Mouse (Mus musculus) kidney, adult 2 months (tissue): ENCODE measurements around the gene Mttp. TPM values are rescaled to one million over a fixed set of nuclear protein-coding genes. Genes with fewer than 3 reads are reported as not detected.
A peak's percentile ranks its signal among the peaks of the same experiment; 100 is the strongest.

ENCODE experiments used
- DNase-seq: peaks from one replicate; pipeline ENCODE4 v3.0.0; 2021
- H3K27ac ChIP-seq: fragments of 200-500 bp; 2 replicates; pipeline ENCODE4 v1.5.1; 2012; ENCODE audit warnings: low read depth, low read length, control low read depth, inconsistent platforms; ENCODE audit not compliant: insufficient read depth
- H3K27me3 ChIP-seq: fragments of 200-500 bp; replicated peaks from 2 replicates; pipeline ENCODE4 v1.6.1; 2012; ENCODE audit warnings: mild to moderate bottlenecking, moderate library complexity, low read length, inconsistent platforms; ENCODE audit not compliant: control insufficient read depth, insufficient read depth
- H3K36me3 ChIP-seq: fragments of 200-500 bp; 2 replicates; pipeline ENCODE4 v1.6.1; 2012; ENCODE audit warnings: mild to moderate bottlenecking, moderate library complexity, low read length, inconsistent platforms; ENCODE audit not compliant: control insufficient read depth, insufficient read depth
- H3K4me1 ChIP-seq: fragments of 200-500 bp; 2 replicates; pipeline ENCODE4 v1.6.1; 2011; ENCODE audit warnings: low read length; ENCODE audit not compliant: control insufficient read depth, insufficient read depth
- H3K4me3 ChIP-seq: fragments of 200-500 bp; 2 replicates; pipeline ENCODE4 v1.5.1; 2011; ENCODE audit warnings: mild to moderate bottlenecking, low read depth, low read length, control low read depth; ENCODE audit not compliant: insufficient read depth
- CTCF ChIP-seq: fragments of 200-500 bp; conservative IDR thresholded peaks from 2 replicates; pipeline ENCODE4 v1.5.1; 2011; ENCODE audit warnings: low read depth, mild to moderate bottlenecking, control low read depth, low read length, moderate library complexity, mixed read lengths; ENCODE audit not compliant: insufficient read depth, insufficient read length
- POLR2A ChIP-seq: fragments of 200-500 bp; IDR thresholded peaks from one replicate; pipeline ENCODE4 v1.6.1; 2011; ENCODE audit warnings: low read depth, low read length, control low read depth
- WGBS: fragments of 180-500 bp; shearing (Covaris S2); methylation state at CpG from one replicate; pipeline ENCODE4 v1.1.7; 2018; 5-methylcytosine and 5-hydroxymethylcytosine counted together
- polyA plus RNA-seq: library from polyadenylated mRNA; depleted of rRNA; stranded (reverse); fragments of >200 nt; gene quantifications from 2 replicates; pipeline ENCODE4 v1.2.3, GENCODE M21; 2012; rRNA removed

The Mttp gene
- 6.0 and 6.9 TPM in 2 replicates for polyA plus RNA-seq

- WGBS = 0% methylated on average over 8 of the region's 8 CpGs
- DNase-seq = peak; percentile 90
- no peaks in the 10 kb centered on the region for H3K36me3 ChIP-seq
- H3K4me1 ChIP-seq = peaks cover 3% of the 10 kb centered on the region; the same call in 1 of the 2 replicates
- TF ChIP-seq POLR2A (no peak), CTCF (0 out of 2 replicates have a peak, but pooled peaks have one; percentile 24)
- no peaks in the 10 kb centered on the region for H3K27me3 ChIP-seq
- H3K4me3 ChIP-seq = peak within 1 kb of the TSS; percentile 83
- peak within 1 kb of the TSS; percentile 95 for H3K27ac ChIP-seq
Observed at GRCm38 (mm10) chr3:138144642-138145171, at the start of gene Mttp. Gene Mttp (minus strand): TSS chr3:138144968.

GRCm38 (mm10) chr3:138193683-138194302, 49.0 kb upstream of the Mttp start, which contains the start of gene 4930579F01Rik:
Gene 4930579F01Rik (minus strand): TSS chr3:138193825.
- TF ChIP-seq CTCF (no peak), POLR2A (no peak)
- Histone ChIP-seq H3K27ac (no peak within 1 kb of the TSS), H3K4me1 (no peaks in the 10 kb centered on the region; the same call in 1 of the 2 replicates), H3K36me3 (no peaks in the 10 kb centered on the region), H3K4me3 (no peak within 1 kb of the TSS), H3K27me3 (no peaks in the 10 kb centered on the region)
- 82% methylated on average over 15 of the region's 15 CpGs for WGBS
- DNase-seq = no peak

- no peak overlapping the region for H3K27ac ChIP-seq
- no peaks in the 10 kb centered on the region for H3K36me3 ChIP-seq
- 68% methylated on average over 7 of the region's 7 CpGs for WGBS
- H3K4me3 ChIP-seq = no peak overlapping the region
- H3K27me3 ChIP-seq = no peaks in the 10 kb centered on the region
- TF ChIP-seq CTCF = no peak
- no peak for TF ChIP-seq POLR2A
- H3K4me1 ChIP-seq = no peaks in the 10 kb centered on the region
- DNase-seq = no peak
Observed at GRCm38 (mm10) chr3:138192260-138192659, 47.5 kb upstream of the Mttp start.

GRCm38 (mm10) chr3:138185995-138186930, 41.5 kb upstream of the Mttp start:
- H3K27me3 ChIP-seq = no peaks in the 10 kb centered on the region
- no peak for DNase-seq
- no peak for TF ChIP-seq CTCF
- TF ChIP-seq POLR2A = no peak
- 87% methylated on average over 26 of the region's 26 CpGs for WGBS
- H3K36me3 ChIP-seq = no peaks in the 10 kb centered on the region
- no peak overlapping the region for H3K4me3 ChIP-seq
- H3K4me1 ChIP-seq = no peaks in the 10 kb centered on the region
- H3K27ac ChIP-seq = no peak overlapping the region

GRCm38 (mm10) chr3:138185290-138185689, 40.5 kb upstream of the Mttp start:
- H3K27ac ChIP-seq = no peak overlapping the region
- TF ChIP-seq CTCF (no peak), POLR2A (no peak)
- no peak overlapping the region for H3K4me3 ChIP-seq
- no peaks in the 10 kb centered on the region for H3K4me1 ChIP-seq
- no peaks in the 10 kb centered on the region for H3K27me3 ChIP-seq
- peak; percentile 32 for DNase-seq
- no peaks in the 10 kb centered on the region for H3K36me3 ChIP-seq
- 40% methylated on average over 4 of the region's 4 CpGs for WGBS

- 85% methylated on average over 7 of the region's 7 CpGs for WGBS
- Histone ChIP-seq H3K4me1 (no peaks in the 10 kb centered on the region), H3K4me3 (no peak overlapping the region), H3K27ac (no peak overlapping the region), H3K36me3 (no peaks in the 10 kb centered on the region), H3K27me3 (no peaks in the 10 kb centered on the region)
- no peak for DNase-seq
- no peak for TF ChIP-seq CTCF
Observed at GRCm38 (mm10) chr3:138183371-138183770, 38.6 kb upstream of the Mttp start.

- Histone ChIP-seq H3K4me1 (no peaks in the 10 kb centered on the region), H3K27me3 (no peaks in the 10 kb centered on the region), H3K4me3 (no peak overlapping the region), H3K27ac (no peak overlapping the region), H3K36me3 (no peaks in the 10 kb centered on the region)
- DNase-seq = peak; percentile 4
- TF ChIP-seq POLR2A (no peak), CTCF (no peak)
- WGBS = 70% methylated on average over 2 of the region's 2 CpGs
Observed at GRCm38 (mm10) chr3:138182019-138182418, 37.3 kb upstream of the Mttp start.
